Mouse (Mus musculus) layer of hippocampus, postnatal 10 days (tissue): ENCODE results near the gene Cln5. TPM values are rescaled to one million over a fixed set of nuclear protein-coding genes. Genes with fewer than 3 reads are reported as not detected.

Experiments
- DNase-seq, 2 experiments: peaks; one replicate each; pipeline ENCODE4 v3.0.0; 2021; ENCODE audit warnings: low spot score in 2 of 2
- long read RNA-seq: library from polyadenylated mRNA; stranded (forward); transcript quantifications from one replicate; pipeline ENCODE4 v2.0.0, GENCODE M21; 2023
- total RNA-seq, 2 experiments: library from RNA; stranded (reverse); gene quantifications; 2 replicates each; pipeline ENCODE4 v1.2.3; 2021

The Cln5 gene
- total RNA-seq = 1 to 10 TPM; 6.5 to 6.9 TPM
- long read RNA-seq, transcript Cln5-201 (4 exons, 2,445 nt) = major isoform, 8 of 10 reads
- long read RNA-seq, partial matches to known transcripts = 1 of 10 reads
- long read RNA-seq, other reads (novel, unspliced or antisense) = 1 of 10 reads

- peak; percentile 83 to 89 for DNase-seq
Observed at GRCm38 (mm10) chr14:103069864-103070611, at the start of gene Cln5. TSS of gene Cln5 (plus strand) at chr14:103070216.

- no peak for DNase-seq
Observed at GRCm38 (mm10) chr14:103029203-103029602, 40.8 kb upstream of the Cln5 start.

- no peak for DNase-seq
Observed at GRCm38 (mm10) chr14:103033271-103033823, 36.7 kb upstream of the Cln5 start.

- no peak for DNase-seq
Observed at GRCm38 (mm10) chr14:103034076-103034475, 35.9 kb upstream of the Cln5 start.

GRCm38 (mm10) chr14:103037016-103037415 lies 33.0 kb upstream of the Cln5 start:
- no peak for DNase-seq

- DNase-seq = no peak
Observed at GRCm38 (mm10) chr14:103046677-103047076, 23.3 kb upstream of the Cln5 start, which contains the start of gene Acod1. TSS of gene Acod1 (plus strand) at chr14:103046977.

GRCm38 (mm10) chr14:103048292-103049086 lies 21.5 kb upstream of the Cln5 start:
- no peak for DNase-seq

GRCm38 (mm10) chr14:103051159-103051769 lies 18.8 kb upstream of the Cln5 start:
- peak; percentile 76 to 83 for DNase-seq

- DNase-seq = no peak
Observed at GRCm38 (mm10) chr14:103054731-103055130, 15.3 kb upstream of the Cln5 start.

GRCm38 (mm10) chr14:103056601-103057000 lies 13.4 kb upstream of the Cln5 start:
- no peak for DNase-seq

GRCm38 (mm10) chr14:103058998-103059397 lies 11.0 kb upstream of the Cln5 start:
- no peak for DNase-seq

GRCm38 (mm10) chr14:103059495-103059894 lies 10.5 kb upstream of the Cln5 start:
- no peak for DNase-seq

- peak; percentile 79 to 82 for DNase-seq
Observed at GRCm38 (mm10) chr14:103065294-103066167, 4.5 kb upstream of the Cln5 start.

- no peak for DNase-seq
Observed at GRCm38 (mm10) chr14:103069465-103069863, 552 bp upstream of the Cln5 start.

- no peak for DNase-seq
Observed at GRCm38 (mm10) chr14:103070790-103071189, 774 bp downstream of the Cln5 start.

GRCm38 (mm10) chr14:103071471-103071870 lies 1.5 kb downstream of the Cln5 start:
- no peak for DNase-seq

- DNase-seq = no peak
Observed at GRCm38 (mm10) chr14:103072731-103073130, 2.7 kb downstream of the Cln5 start.

- no peak for DNase-seq
Observed at GRCm38 (mm10) chr14:103073825-103074224, 3.8 kb downstream of the Cln5 start.

- DNase-seq = no peak
Observed at GRCm38 (mm10) chr14:103075166-103075565, 5.2 kb downstream of the Cln5 start.

GRCm38 (mm10) chr14:103077272-103078005 lies 7.4 kb downstream of the Cln5 start:
- DNase-seq = no peak
